Mouse (Mus musculus) heart, adult 2 months (tissue): ENCODE data around the gene Sft2d1.

Experiments used
- CTCF ChIP-seq: fragments of 200-600 bp; IDR thresholded peaks from 2 replicates; pipeline ENCODE4 v1.8.1; 2022; ENCODE audit warnings: antibody characterized with exemption, mild to moderate bottlenecking, moderate library complexity
- EP300 ChIP-seq: fragments of 200-500 bp; IDR thresholded peaks from 2 replicates; pipeline ENCODE4 v1.6.1; 2011; ENCODE audit warnings: low read depth, low read length, control low read depth; ENCODE audit not compliant: insufficient read depth
- POLR2A ChIP-seq: fragments of 200-500 bp; IDR thresholded peaks from 2 replicates; pipeline ENCODE4 v1.6.1; 2011; ENCODE audit warnings: mild to moderate bottlenecking, low read depth, low read length, control low read depth; ENCODE audit not compliant: insufficient read depth

DNA sequence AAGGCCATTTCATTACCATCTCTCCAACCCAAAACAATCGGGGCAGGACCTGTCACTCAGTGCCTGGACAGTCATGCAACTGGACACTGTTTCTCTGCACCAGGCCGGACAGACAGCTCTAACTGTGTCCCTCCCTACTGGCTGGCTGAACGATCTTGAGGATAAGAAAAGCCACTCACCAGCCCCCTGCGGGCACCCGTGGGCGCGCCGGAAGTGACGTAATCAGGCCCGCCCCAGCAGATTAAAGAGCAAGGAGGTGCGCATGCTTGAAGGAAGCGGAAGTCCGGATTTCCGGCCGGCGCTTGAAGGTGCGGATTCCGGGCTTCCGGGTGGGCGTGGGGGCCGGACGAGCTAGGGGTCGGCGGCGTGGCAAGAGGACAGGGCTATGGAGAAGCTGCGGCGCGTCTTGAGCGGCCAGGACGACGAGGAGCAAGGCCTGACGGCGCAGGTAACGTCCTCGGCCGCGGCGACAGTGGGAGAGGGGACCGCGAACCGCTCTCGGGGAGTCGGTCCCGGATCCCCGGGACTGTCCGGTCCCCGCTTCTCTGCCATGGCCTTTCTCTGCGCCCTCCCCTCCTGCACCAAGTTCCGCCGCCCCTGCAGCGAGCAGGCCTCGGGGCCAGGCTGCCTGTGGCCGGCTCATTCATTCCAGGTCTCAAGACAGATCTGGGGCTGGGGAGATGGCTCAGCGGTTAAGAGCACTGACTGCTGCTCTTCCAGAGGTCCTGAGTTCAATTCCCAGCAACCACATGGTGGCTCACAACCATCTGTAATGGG, at the start of gene Sft2d1:
- TF ChIP-seq POLR2A (peak; percentile 89), CTCF (0 out of 2 replicates have a peak, but pooled peaks have one; percentile 18), EP300 (no peak)
